Mouse (Mus musculus): ENCODE data around the gene Acad11. TPM values are rescaled to one million over a fixed set of nuclear protein-coding genes. Genes with fewer than 3 reads are reported as not detected.

Acad11 gene
- polyA plus RNA-seq, 1 experiment from 2014 or later, result 19.0 TPM

- Histone ChIP-seq H3K4me2 (replicated peaks; ENCODE audit: low read depth, low read length) (no peak overlapping the region), H3K9ac (replicated peaks; ENCODE audit: low read length) (no peak overlapping the region), H3K36me3 (ENCODE audit: insufficient read depth, low read length) (peaks cover 23% of the 10 kb centered on the region), H3K4me1 (ENCODE audit: insufficient read depth, low read length) (no peaks in the 10 kb centered on the region), H3K27ac (ENCODE audit: low read length) (no peak overlapping the region), H3K27me3 (ENCODE audit: insufficient read depth, low read length) (no peaks in the 10 kb centered on the region), H3K4me3 (ENCODE audit: low read length) (no peak overlapping the region), H3K9me3 (ENCODE audit: low read length) (no peaks in the 10 kb centered on the region)
- no peak for ATAC-seq (ENCODE audit: low FRiP score, low TSS enrichment)
- WGBS, result 90% methylated on average over 21 of the region's 21 CpGs
These were observed 24.0 kb upstream of the Acad11 start for GRCm38 (mm10) chr9:104039031-104039695.

- no peak overlapping the region for H3K4me2 ChIP-seq (replicated peaks; ENCODE audit: low read depth, low read length)
- no peaks in the 10 kb centered on the region for H3K9me3 ChIP-seq (ENCODE audit: low read length)
- no peaks in the 10 kb centered on the region for H3K4me1 ChIP-seq (ENCODE audit: insufficient read depth, low read length)
- WGBS, result 78% methylated on average over 4 of the region's 4 CpGs
- no peak overlapping the region for H3K4me3 ChIP-seq (ENCODE audit: low read length)
- no peak for ATAC-seq (ENCODE audit: low FRiP score, low TSS enrichment)
- peaks cover 23% of the 10 kb centered on the region for H3K36me3 ChIP-seq (ENCODE audit: insufficient read depth, low read length)
- no peak overlapping the region for H3K27ac ChIP-seq (ENCODE audit: low read length)
- no peak overlapping the region for H3K9ac ChIP-seq (replicated peaks; ENCODE audit: low read length)
- H3K27me3 ChIP-seq (ENCODE audit: insufficient read depth, low read length), result no peaks in the 10 kb centered on the region
These were observed 23.4 kb upstream of the Acad11 start for GRCm38 (mm10) chr9:104039742-104040141.

- Histone ChIP-seq H3K9ac (replicated peaks; ENCODE audit: low read length) (no peak within 1 kb of the TSS), H3K4me3 (ENCODE audit: low read length) (no peak within 1 kb of the TSS), H3K27me3 (ENCODE audit: insufficient read depth, low read length) (no peaks in the 10 kb centered on the region), H3K4me1 (ENCODE audit: insufficient read depth, low read length) (no peaks in the 10 kb centered on the region), H3K4me2 (replicated peaks; ENCODE audit: low read depth, low read length) (no peak within 1 kb of the TSS), H3K36me3 (ENCODE audit: insufficient read depth, low read length) (peaks cover 23% of the 10 kb centered on the region), H3K9me3 (ENCODE audit: low read length) (no peaks in the 10 kb centered on the region), H3K27ac (ENCODE audit: low read length) (no peak within 1 kb of the TSS)
- ATAC-seq (ENCODE audit: low FRiP score, low TSS enrichment), result no peak
- 65% methylated on average over 2 of the region's 2 CpGs for WGBS
These were observed 22.8 kb upstream of the Acad11 start, which contains the start of gene Gm28305 for GRCm38 (mm10) chr9:104040362-104040761. Gene Gm28305, plus strand, starts transcription at chr9:104040662.

- ATAC-seq (ENCODE audit: low FRiP score, low TSS enrichment), result no peak
- Histone ChIP-seq H3K4me2 (replicated peaks; ENCODE audit: low read depth, low read length) (no peak overlapping the region), H3K27ac (ENCODE audit: low read length) (no peak overlapping the region), H3K27me3 (ENCODE audit: insufficient read depth, low read length) (no peaks in the 10 kb centered on the region), H3K9me3 (ENCODE audit: low read length) (no peaks in the 10 kb centered on the region), H3K9ac (replicated peaks; ENCODE audit: low read length) (no peak overlapping the region), H3K36me3 (ENCODE audit: insufficient read depth, low read length) (peaks cover 19% of the 10 kb centered on the region), H3K4me1 (ENCODE audit: insufficient read depth, low read length) (no peaks in the 10 kb centered on the region), H3K4me3 (ENCODE audit: low read length) (no peak overlapping the region)
- 86% methylated on average over 4 of the region's 4 CpGs for WGBS
These were observed 19.5 kb upstream of the Acad11 start for GRCm38 (mm10) chr9:104043676-104044075.

GRCm38 (mm10) chr9:104051028-104051427 lies 12.1 kb upstream of the Acad11 start:
- H3K4me1 ChIP-seq (ENCODE audit: insufficient read depth, low read length), result no peaks in the 10 kb centered on the region
- H3K9me3 ChIP-seq (ENCODE audit: low read length), result no peaks in the 10 kb centered on the region
- no peaks in the 10 kb centered on the region for H3K27me3 ChIP-seq (ENCODE audit: insufficient read depth, low read length)
- H3K4me3 ChIP-seq (ENCODE audit: low read length), result no peak overlapping the region
- H3K4me2 ChIP-seq (replicated peaks; ENCODE audit: low read depth, low read length), result no peak overlapping the region
- ATAC-seq (ENCODE audit: low FRiP score, low TSS enrichment), result no peak
- no peak overlapping the region for H3K27ac ChIP-seq (ENCODE audit: low read length)
- WGBS, result 93% methylated on average over 6 of the region's 6 CpGs
- H3K36me3 ChIP-seq (ENCODE audit: insufficient read depth, low read length), result peaks cover 70% of the 10 kb centered on the region
- H3K9ac ChIP-seq (replicated peaks; ENCODE audit: low read length), result no peak overlapping the region

- Histone ChIP-seq H3K36me3 (ENCODE audit: insufficient read depth, low read length) (peaks cover 20% of the 10 kb centered on the region; the same call in 1 of the 2 replicates), H3K27ac (ENCODE audit: low read length) (peak within 1 kb of the TSS; percentile 77), H3K4me2 (replicated peaks; ENCODE audit: low read depth, low read length) (peak within 1 kb of the TSS; percentile 97), H3K9ac (replicated peaks; ENCODE audit: low read length) (peak within 1 kb of the TSS; percentile 86), H3K9me3 (ENCODE audit: low read length) (no peaks in the 10 kb centered on the region), H3K4me1 (ENCODE audit: insufficient read depth, low read length) (peaks cover 16% of the 10 kb centered on the region), H3K27me3 (ENCODE audit: insufficient read depth, low read length) (no peaks in the 10 kb centered on the region), H3K4me3 (ENCODE audit: low read length) (peak within 1 kb of the TSS; percentile 69)
- ATAC-seq (ENCODE audit: low FRiP score, low TSS enrichment), result peak; percentile 86
- under 1% methylated on average over 59 of the region's 59 CpGs for WGBS
These were observed 540 bp upstream of the Acad11 start, which contains the start of gene Uba5 for GRCm38 (mm10) chr9:104062430-104063243. Gene Uba5, minus strand, starts transcription at chr9:104063134.

- H3K4me2 ChIP-seq (replicated peaks; ENCODE audit: low read depth, low read length), result no peak overlapping the region
- peaks cover 9% of the 10 kb centered on the region; the same call in 1 of the 2 replicates for H3K36me3 ChIP-seq (ENCODE audit: insufficient read depth, low read length)
- H3K4me3 ChIP-seq (ENCODE audit: low read length), result no peak overlapping the region
- no peak overlapping the region for H3K9ac ChIP-seq (replicated peaks; ENCODE audit: low read length)
- peaks cover 16% of the 10 kb centered on the region for H3K4me1 ChIP-seq (ENCODE audit: insufficient read depth, low read length)
- H3K9me3 ChIP-seq (ENCODE audit: low read length), result no peaks in the 10 kb centered on the region
- WGBS, result 27% methylated on average over 1 of the region's 1 CpGs
- ATAC-seq (ENCODE audit: low FRiP score, low TSS enrichment), result no peak
- H3K27me3 ChIP-seq (ENCODE audit: insufficient read depth, low read length), result no peaks in the 10 kb centered on the region
- no peak overlapping the region for H3K27ac ChIP-seq (ENCODE audit: low read length)
These were observed 1.4 kb downstream of the Acad11 start for GRCm38 (mm10) chr9:104064571-104064970.

GRCm38 (mm10) chr9:104070241-104070640 lies 7.1 kb downstream of the Acad11 start:
- Histone ChIP-seq H3K4me2 (replicated peaks; ENCODE audit: low read depth, low read length) (no peak overlapping the region), H3K36me3 (ENCODE audit: insufficient read depth, low read length) (0 out of 2 replicates have a peak, but pooled peaks cover 2% of the 10 kb centered on the region), H3K4me3 (ENCODE audit: low read length) (no peak overlapping the region), H3K4me1 (ENCODE audit: insufficient read depth, low read length) (no peaks in the 10 kb centered on the region), H3K27me3 (ENCODE audit: insufficient read depth, low read length) (no peaks in the 10 kb centered on the region), H3K27ac (ENCODE audit: low read length) (no peak overlapping the region), H3K9ac (replicated peaks; ENCODE audit: low read length) (no peak overlapping the region), H3K9me3 (ENCODE audit: low read length) (no peaks in the 10 kb centered on the region)
- ATAC-seq (ENCODE audit: low FRiP score, low TSS enrichment), result no peak
- WGBS, result 76% methylated on average over 4 of the region's 4 CpGs

- Histone ChIP-seq H3K4me2 (replicated peaks; ENCODE audit: low read depth, low read length) (no peak overlapping the region), H3K27me3 (ENCODE audit: insufficient read depth, low read length) (no peaks in the 10 kb centered on the region), H3K27ac (ENCODE audit: low read length) (no peak overlapping the region), H3K9ac (replicated peaks; ENCODE audit: low read length) (no peak overlapping the region), H3K9me3 (ENCODE audit: low read length) (no peaks in the 10 kb centered on the region), H3K36me3 (ENCODE audit: insufficient read depth, low read length) (0 out of 2 replicates have a peak, but pooled peaks cover 2% of the 10 kb centered on the region), H3K4me3 (ENCODE audit: low read length) (no peak overlapping the region), H3K4me1 (ENCODE audit: insufficient read depth, low read length) (no peaks in the 10 kb centered on the region)
- 83% methylated on average over 8 of the region's 8 CpGs for WGBS
- ATAC-seq (ENCODE audit: low FRiP score, low TSS enrichment), result no peak
These were observed 7.9 kb downstream of the Acad11 start for GRCm38 (mm10) chr9:104070863-104071604.
